In genomic region chr19:4554248-4554647, GRCm38 (mm10) we compare ENCODE assay signal across 39 mouse cellular contexts. TPM values are rescaled to one million over a fixed set of nuclear protein-coding genes. Genes with fewer than 3 reads are reported as not detected.
DNase-seq lines count a peak whose midpoint lies in the region; ATAC-seq lines count a peak whose summit lies in the region.
"Had no signal": no experiment of that assay in that cellular context is flagged by ENCODE, and none has a peak within 500 bp of the region (broad histone marks: within the 10 kb centered on the region; RNA-seq: fewer than 3 reads in every experiment).

No protein-coding gene starts in this region.

- no peaks in the 10 kb centered on the region for H3K36me3 ChIP-seq in liver, embryonic 11.5 days (ENCODE audit: control insufficient read depth, insufficient read depth, low read length)
- H3K36me3 ChIP-seq in liver, embryonic 16.5 days (ENCODE audit: control insufficient read depth, insufficient read depth), result no peaks in the 10 kb centered on the region
- H3K36me3 ChIP-seq: embryonic facial prominence, embryonic 10.5 days; embryonic facial prominence, embryonic 15.5 days; forebrain, embryonic 10.5 days; forebrain, embryonic 15.5 days; heart, embryonic 13.5 days; hindbrain, embryonic 10.5 days; hindbrain, embryonic 15.5 days; limb, embryonic 15.5 days; lung, embryonic 15.5 days had no signal

- no peak overlapping the region for H3K27ac ChIP-seq in liver, embryonic 11.5 days (ENCODE audit: low read depth, low read length)
- peak overlapping the region; percentile 77 for H3K27ac ChIP-seq in liver, embryonic 16.5 days (ENCODE audit: low read length)
- H3K27ac ChIP-seq: embryonic facial prominence, embryonic 10.5 days; embryonic facial prominence, embryonic 15.5 days; forebrain, embryonic 10.5 days; forebrain, embryonic 15.5 days; heart, embryonic 13.5 days; hindbrain, embryonic 10.5 days; hindbrain, embryonic 15.5 days; left cerebral cortex, adult 2 months; limb, embryonic 15.5 days; lung, embryonic 15.5 days had no signal

- no peak for ATAC-seq in liver, embryonic 11.5 days (replicated peaks; ENCODE audit: low FRiP score)
- ATAC-seq in liver, embryonic 16.5 days (ENCODE audit: low read depth), result no peak
- ATAC-seq: CD4-positive, CD25-positive, alpha-beta regulatory T cell, adult 4 months; forebrain, embryonic 15.5 days had no signal

- intact Hi-C loops in left cerebral cortex, postnatal 4 days (cut with DNase I), result no loop called here

- no peaks in the 10 kb centered on the region for H3K9me3 ChIP-seq in liver, embryonic 11.5 days (ENCODE audit: control insufficient read depth, low read length)
- H3K9me3 ChIP-seq in liver, embryonic 16.5 days (replicated peaks; ENCODE audit: control insufficient read depth, low read length), result no peaks in the 10 kb centered on the region
- H3K9me3 ChIP-seq: embryonic facial prominence, embryonic 10.5 days; embryonic facial prominence, embryonic 15.5 days; forebrain, embryonic 10.5 days; forebrain, embryonic 15.5 days; heart, embryonic 13.5 days; hindbrain, embryonic 10.5 days; hindbrain, embryonic 15.5 days; limb, embryonic 15.5 days; lung, embryonic 15.5 days; megakaryocyte, embryonic 14.5 days had no signal

- peaks cover 22% of the 10 kb centered on the region for H3K4me1 ChIP-seq in liver, embryonic 11.5 days (replicated peaks; ENCODE audit: control insufficient read depth, insufficient read depth, low read length)
- H3K4me1 ChIP-seq in liver, embryonic 16.5 days (ENCODE audit: control insufficient read depth, low read depth, low read length), result peaks cover 43% of the 10 kb centered on the region
- H3K4me1 ChIP-seq: lung, embryonic 15.5 days had no signal

- no peak overlapping the region for H3K4me3 ChIP-seq in liver, embryonic 11.5 days (ENCODE audit: low read depth, low read length)
- H3K4me3 ChIP-seq in liver, embryonic 16.5 days (ENCODE audit: low read depth, low read length), result no peak overlapping the region
- H3K4me3 ChIP-seq: embryonic facial prominence, embryonic 10.5 days; embryonic facial prominence, embryonic 15.5 days; forebrain, embryonic 10.5 days; forebrain, embryonic 15.5 days; heart, embryonic 13.5 days; hindbrain, embryonic 10.5 days; hindbrain, embryonic 15.5 days; left cerebral cortex, adult 2 months; limb, embryonic 15.5 days; lung, embryonic 15.5 days; megakaryocyte, embryonic 14.5 days had no signal

- H3K4me2 ChIP-seq in liver, embryonic 11.5 days, result peak overlapping the region; percentile 22; the same call in 1 of the 2 replicates
- H3K4me2 ChIP-seq in liver, embryonic 16.5 days (ENCODE audit: low read depth, low read length), result peak overlapping the region; percentile 32
- H3K4me2 ChIP-seq: embryonic facial prominence, embryonic 15.5 days; forebrain, embryonic 15.5 days; heart, embryonic 13.5 days; hindbrain, embryonic 15.5 days; limb, embryonic 15.5 days; lung, embryonic 15.5 days had no signal

- H3K27me3 ChIP-seq in liver, embryonic 11.5 days (replicated peaks; ENCODE audit: control insufficient read depth, insufficient read depth, low read length), result no peaks in the 10 kb centered on the region
- H3K27me3 ChIP-seq in liver, embryonic 16.5 days (ENCODE audit: control insufficient read depth, insufficient read depth, low read depth, low read length), result no peaks in the 10 kb centered on the region
- H3K27me3 ChIP-seq: embryonic facial prominence, embryonic 15.5 days; forebrain, embryonic 15.5 days; heart, embryonic 13.5 days; hindbrain, embryonic 15.5 days; limb, embryonic 15.5 days; lung, embryonic 15.5 days had no signal

- DNase-seq in kidney, adult 18-20 months, result peak; percentile 2
- no peak for DNase-seq in kidney, postnatal 10 days
- peak; percentile 64 for DNase-seq in c-Kit-positive CD71-positive TER-119-negative erythroid progenitor cells, embryonic 14.5 days (ENCODE audit: low read depth)
- DNase-seq in liver, embryonic 11.5 days (ENCODE audit: low spot score), result no peak
- DNase-seq in left cerebral cortex, postnatal 4 days, result no peak
- DNase-seq in layer of hippocampus, postnatal 14 days (ENCODE audit: low spot score in 2 of 2), result no peak
- no peak for DNase-seq in thymus, postnatal 0 days (ENCODE audit: low spot score)
- DNase-seq: adrenal gland, postnatal 25 days; cerebellum, adult 8-10 months; cerebellum, postnatal 25 days; heart, postnatal 10 days; kidney, adult 9 months; kidney, postnatal 14 days; layer of hippocampus, adult 9-11 months; lung, postnatal 4 days; midbrain, embryonic 14.5 days; right cerebral cortex, postnatal 14 days; spleen, adult 18-20 months; thymus, adult 2 months had no signal

- no peak overlapping the region for H3K9ac ChIP-seq in liver, embryonic 11.5 days (ENCODE audit: low read depth, low read length)
- H3K9ac ChIP-seq in liver, embryonic 16.5 days (ENCODE audit: low read depth, low read length), result peak overlapping the region; percentile 29; the same call in 1 of the 2 replicates
- H3K9ac ChIP-seq: embryonic facial prominence, embryonic 15.5 days; forebrain, embryonic 15.5 days; heart, embryonic 13.5 days; hindbrain, embryonic 15.5 days; limb, embryonic 15.5 days; lung, embryonic 15.5 days had no signal

RNA-seq across cellular contexts. Expression of gene Pcx, which starts 44.0 kb away (rescaled TPM):
- 18.6 and 21.0 TPM in 2 replicates for polyA plus RNA-seq in liver, embryonic 11.5 days (2014; fragmentation: Nextera tagmentation; extraction: Ambion mirVana)
- polyA plus RNA-seq in liver, embryonic 16.5 days (2015; fragmentation: Nextera tagmentation; extraction: Ambion mirVana), result 88.7 and 118 TPM in 2 replicates
- 10 to 100 TPM; 42.6 to 44.2 TPM for total RNA-seq in left cerebral cortex, postnatal 4 days (2021)
- 10 to 100 TPM; 56.6 to 63.9 TPM for total RNA-seq in layer of hippocampus, postnatal 14 days (2021)
- 5.2 and 5.3 TPM in 2 replicates for polyA plus RNA-seq in thymus, postnatal 0 days (2015; fragmentation: Nextera tagmentation; extraction: Ambion mirVana)
- total RNA-seq: monocyte, adult 5-6 weeks had no signal

RNA-seq across cellular contexts. Expression of gene 2010003K11Rik, which starts 55.9 kb away (rescaled TPM):
- polyA plus RNA-seq in liver, embryonic 11.5 days (2014; fragmentation: Nextera tagmentation; extraction: Ambion mirVana), result 0.14 TPM in 1 of 2 replicates, not detected in the other
- polyA plus RNA-seq in liver, embryonic 16.5 days (2015; fragmentation: Nextera tagmentation; extraction: Ambion mirVana), result 0.18 and 0.45 TPM in 2 replicates
- total RNA-seq in left cerebral cortex, postnatal 4 days (2021), result not detected
- total RNA-seq in layer of hippocampus, postnatal 14 days (2021), result not detected
- polyA plus RNA-seq in thymus, postnatal 0 days (2015; fragmentation: Nextera tagmentation; extraction: Ambion mirVana), result not detected in 2 replicates
- total RNA-seq: gastrocnemius, adult 18-20 months; heart, adult 8-10 months; left cerebral cortex, adult 2 months; left cerebral cortex, postnatal 36 days; monocyte, adult 5-6 weeks had no signal
- polyA plus RNA-seq: CD4-positive, CD25-positive, alpha-beta regulatory T cell, adult 4 months; embryonic facial prominence, embryonic 10.5 days; embryonic facial prominence, embryonic 15.5 days; forebrain, embryonic 10.5 days; forebrain, embryonic 15.5 days; frontal cortex, adult 2 months; heart, embryonic 13.5 days; hindbrain, embryonic 15.5 days; intestine, embryonic 14.5 days; limb, embryonic 15.5 days; lung, embryonic 15.5 days; midbrain, embryonic 14.5 days; neural tube, embryonic 14.5 days had no signal

Comparison
In these comparisons a context has a peak if more than half of its experiments do, and no peak if none do; other contexts are left out.
1. DNase-seq: peak in kidney, adult 18-20 months (single experiment) and c-Kit-positive CD71-positive TER-119-negative erythroid progenitor cells, embryonic 14.5 days (single experiment); none in kidney, postnatal 10 days (single experiment), liver, embryonic 11.5 days (single experiment), left cerebral cortex, postnatal 4 days (single experiment), layer of hippocampus, postnatal 14 days (0 of 2) and thymus, postnatal 0 days (single experiment).